Mouse (Mus musculus): ENCODE results near the gene Ctso. TPM values are rescaled to one million over a fixed set of nuclear protein-coding genes. Genes with fewer than 3 reads are reported as not detected.

The Ctso gene
- total and polyA plus RNA-seq, 3 experiments, result 0.15 to 0.50 TPM; not detected in 1

GRCm38 (mm10) chr3:81910286-81911036 is 21.9 kb upstream of the Ctso start:
- Histone ChIP-seq H3K36me3 (ENCODE audit: control insufficient read depth in 1 of 2, insufficient read depth in 2 of 2, low read length in 2 of 2) (no peaks in the 10 kb centered on the region), H3K9ac (ENCODE audit: control insufficient read depth, low read depth, low read length, poor library complexity, severe bottlenecking) (no peak overlapping the region), H3K27me3 (ENCODE audit: control insufficient read depth in 1 of 2, insufficient read depth in 2 of 2, low read length in 2 of 2) (no peaks in the 10 kb centered on the region), H3K27ac (ENCODE audit: control insufficient read depth, low read depth, low read length) (no peak overlapping the region), H3K79me2 (ENCODE audit: control insufficient read depth, insufficient read depth, low read length, poor library complexity) (no peaks in the 10 kb centered on the region), H3K4me1 (ENCODE audit: control insufficient read depth in 1 of 2, insufficient read depth in 2 of 2, low read length in 2 of 2) (no peaks in the 10 kb centered on the region), H3K4me3 (ENCODE audit: control insufficient read depth in 1 of 2, insufficient read depth in 1 of 2, low read depth in 2 of 2, low read length in 2 of 2) (no peak overlapping the region), H3K9me3 (replicated peaks; ENCODE audit: insufficient read depth, low read length) (no peaks in the 10 kb centered on the region)
- no peak for DNase-seq (ENCODE audit: low read depth, low spot score)
- TF ChIP-seq ZKSCAN1 (IDR thresholded peaks at IDR 0.05; ENCODE audit: low read depth, low read length) (no peak), CHD2 (IDR thresholded peaks at IDR 0.05; ENCODE audit: low read length) (no peak)

- Histone ChIP-seq H3K27ac (ENCODE audit: control insufficient read depth, low read depth, low read length) (no peak overlapping the region), H3K27me3 (ENCODE audit: control insufficient read depth in 1 of 2, insufficient read depth in 2 of 2, low read length in 2 of 2) (no peaks in the 10 kb centered on the region), H3K4me1 (ENCODE audit: control insufficient read depth in 1 of 2, insufficient read depth in 2 of 2, low read length in 2 of 2) (no peaks in the 10 kb centered on the region), H3K9ac (ENCODE audit: control insufficient read depth, low read depth, low read length, poor library complexity, severe bottlenecking) (no peak overlapping the region), H3K79me2 (ENCODE audit: control insufficient read depth, insufficient read depth, low read length, poor library complexity) (no peaks in the 10 kb centered on the region), H3K9me3 (replicated peaks; ENCODE audit: insufficient read depth, low read length) (no peaks in the 10 kb centered on the region), H3K4me3 (ENCODE audit: control insufficient read depth in 1 of 2, insufficient read depth in 1 of 2, low read depth in 2 of 2, low read length in 2 of 2) (no peak overlapping the region), H3K36me3 (ENCODE audit: control insufficient read depth in 1 of 2, insufficient read depth in 2 of 2, low read length in 2 of 2) (no peaks in the 10 kb centered on the region)
- TF ChIP-seq TBP (IDR thresholded peaks at IDR 0.05; ENCODE audit: low read depth, low read length) (no peak), USF2 (IDR thresholded peaks at IDR 0.05; ENCODE audit: borderline replicate concordance in 1 of 2, insufficient read depth in 1 of 2, low read depth in 1 of 2, low read length in 2 of 2) (no peak), EP300 (IDR thresholded peaks at IDR 0.05; ENCODE audit: low read depth in 1 of 2, low read length in 2 of 2) (no peak), POLR2A (IDR thresholded peaks at IDR 0.05; ENCODE audit: control insufficient read depth in 1 of 2, insufficient read depth in 1 of 2, low read depth in 1 of 2, low read length in 2 of 2, poor library complexity in 1 of 2) (no peak), ZC3H11A (IDR thresholded peaks at IDR 0.05; ENCODE audit: low read depth, low read length) (no peak), CHD1 (IDR thresholded peaks at IDR 0.05; ENCODE audit: low read depth, low read length) (no peak), GABPA (IDR thresholded peaks at IDR 0.05; ENCODE audit: low read depth, low read length) (no peak), MXI1 (IDR thresholded peaks at IDR 0.05; ENCODE audit: low read depth, low read length) (no peak), TAL1 (IDR thresholded peaks at IDR 0.05; ENCODE audit: low read length) (no peak), POLR2AphosphoS2 (IDR thresholded peaks at IDR 0.05; ENCODE audit: low read length) (no peak), TCF12 (IDR thresholded peaks at IDR 0.05; ENCODE audit: low read depth, low read length) (no peak), ZKSCAN1 (IDR thresholded peaks at IDR 0.05; ENCODE audit: low read depth, low read length) (no peak), RCOR1 (IDR thresholded peaks at IDR 0.05; ENCODE audit: low read depth, low read length) (no peak), ZMIZ1 (IDR thresholded peaks at IDR 0.05; ENCODE audit: low read depth, low read length) (no peak), KAT2A (conservative IDR thresholded peaks at IDR 0.05; ENCODE audit: low read depth, low read length) (no peak)
- DNase-seq (ENCODE audit: low read depth, low spot score), result no peak
Observed at GRCm38 (mm10) chr3:81916030-81916686, 16.2 kb upstream of the Ctso start.
